Mouse (Mus musculus): Measurements from ENCODE around the gene Gm20388.

- TF ChIP-seq CTCF (IDR thresholded peaks at IDR 0.05; ENCODE audit: low read depth) = no peak
- TF ChIP-seq EP300 (IDR thresholded peaks at IDR 0.05; ENCODE audit: low read depth) = no peak
Measured at GRCm38 (mm10) chr8:121580465-121580864, 1669.8 kb downstream of the Gm20388 start.
